Mouse (Mus musculus) neutrophil, adult 5-6 weeks (primary cell): ENCODE data around the gene Kalrn. TPM values are rescaled to one million over a fixed set of nuclear protein-coding genes. Genes with fewer than 3 reads are reported as not detected.

ENCODE experiments used
- ATAC-seq: fragments of 151-379, 151-347 bp; 2 replicates; pipeline ENCODE4 v1.8.0; 2017; ENCODE audit warnings: mild to moderate bottlenecking, moderate TSS enrichment; ENCODE audit not compliant: insufficient number of reproducible peaks, poor library complexity, low FRiP score, severe bottlenecking; ENCODE audit errors: extremely low read depth
- total RNA-seq: library from RNA; stranded (forward); fragments of 200-1000 nt; gene quantifications from 2 replicates; pipeline ENCODE4 v1.2.3, GENCODE M21; 2017

Kalrn gene
- total RNA-seq, 1 experiment from 2014 or later: 6.1 TPM

DNA sequence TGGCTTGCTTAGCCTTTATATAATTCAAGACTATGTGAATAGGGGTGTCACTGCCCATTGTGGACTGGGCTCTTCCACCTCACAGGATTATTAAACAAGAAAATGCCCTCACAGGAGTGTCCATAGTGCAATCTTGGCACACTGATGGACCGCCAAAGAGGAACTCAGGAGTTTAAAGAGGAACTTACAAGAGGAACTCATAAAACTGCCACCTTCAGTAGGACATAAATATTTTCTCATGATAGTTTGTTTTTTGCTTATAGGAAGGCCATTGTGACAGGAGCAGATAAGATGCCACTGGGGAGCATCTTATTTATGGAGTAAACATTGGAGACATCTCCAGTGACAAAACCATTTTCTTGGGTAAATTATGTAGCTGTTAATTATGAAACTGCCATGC, 618.5 kb downstream of the Kalrn start:
- peak; percentile 59 for ATAC-seq

DNA sequence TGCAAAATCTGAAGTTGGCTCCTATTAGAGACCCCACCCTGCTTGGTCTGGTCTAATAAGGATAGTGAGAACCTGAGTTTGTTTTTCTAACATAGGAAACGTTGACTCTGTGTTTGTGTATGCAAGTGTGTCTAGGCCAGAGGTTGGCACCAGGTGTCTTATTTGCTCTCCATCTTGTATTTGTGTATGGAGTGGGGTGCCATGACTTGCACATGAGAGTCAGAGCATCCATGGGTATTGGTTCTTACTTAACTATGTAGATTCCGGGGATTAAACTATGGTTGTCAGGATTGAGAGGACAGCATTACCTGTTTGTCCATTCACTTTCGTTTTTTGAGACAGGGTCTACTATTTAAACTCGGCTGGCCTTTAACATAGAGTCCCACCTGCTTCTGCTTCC, 620.3 kb downstream of the Kalrn start:
- ATAC-seq: no peak

DNA sequence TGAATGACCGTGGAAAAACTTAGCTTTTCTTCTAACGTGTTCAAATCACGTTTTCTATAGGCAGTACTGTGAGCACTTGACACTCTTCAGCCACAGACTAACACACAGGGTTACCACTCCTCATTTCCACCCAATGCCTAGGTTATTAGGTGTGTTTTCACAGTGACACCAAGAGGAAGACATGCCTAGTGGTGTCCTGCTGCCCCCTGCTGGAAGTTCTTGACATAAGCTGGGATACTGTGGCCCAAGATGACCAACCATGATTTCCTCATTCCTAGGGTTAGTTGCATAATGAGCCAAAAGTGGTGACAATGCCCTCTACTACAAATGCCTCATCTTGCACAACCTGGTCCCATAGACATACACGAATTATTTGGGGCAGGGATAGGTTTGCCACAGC, 622.5 kb downstream of the Kalrn start:
- peak; percentile 92 for ATAC-seq

DNA sequence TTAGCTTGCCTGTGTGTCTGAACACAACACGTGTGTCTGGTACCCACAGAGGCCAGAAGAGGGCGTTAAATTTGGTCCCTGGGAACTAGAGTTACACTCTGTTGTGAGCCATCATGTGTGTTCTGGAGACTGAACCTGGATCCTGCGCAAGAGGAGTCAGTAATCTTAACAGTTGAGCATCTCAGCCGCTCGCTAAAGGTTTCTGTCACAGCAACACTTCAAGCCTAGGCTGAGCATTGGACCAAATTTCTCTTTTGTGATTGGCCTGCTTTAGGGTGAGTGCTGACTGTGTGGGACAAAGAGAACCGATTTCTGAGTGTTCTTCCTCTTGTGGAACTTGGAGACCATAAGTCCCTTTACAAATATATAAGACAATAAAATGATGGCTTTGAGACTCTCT, 622.9 kb downstream of the Kalrn start:
- ATAC-seq: no peak

DNA sequence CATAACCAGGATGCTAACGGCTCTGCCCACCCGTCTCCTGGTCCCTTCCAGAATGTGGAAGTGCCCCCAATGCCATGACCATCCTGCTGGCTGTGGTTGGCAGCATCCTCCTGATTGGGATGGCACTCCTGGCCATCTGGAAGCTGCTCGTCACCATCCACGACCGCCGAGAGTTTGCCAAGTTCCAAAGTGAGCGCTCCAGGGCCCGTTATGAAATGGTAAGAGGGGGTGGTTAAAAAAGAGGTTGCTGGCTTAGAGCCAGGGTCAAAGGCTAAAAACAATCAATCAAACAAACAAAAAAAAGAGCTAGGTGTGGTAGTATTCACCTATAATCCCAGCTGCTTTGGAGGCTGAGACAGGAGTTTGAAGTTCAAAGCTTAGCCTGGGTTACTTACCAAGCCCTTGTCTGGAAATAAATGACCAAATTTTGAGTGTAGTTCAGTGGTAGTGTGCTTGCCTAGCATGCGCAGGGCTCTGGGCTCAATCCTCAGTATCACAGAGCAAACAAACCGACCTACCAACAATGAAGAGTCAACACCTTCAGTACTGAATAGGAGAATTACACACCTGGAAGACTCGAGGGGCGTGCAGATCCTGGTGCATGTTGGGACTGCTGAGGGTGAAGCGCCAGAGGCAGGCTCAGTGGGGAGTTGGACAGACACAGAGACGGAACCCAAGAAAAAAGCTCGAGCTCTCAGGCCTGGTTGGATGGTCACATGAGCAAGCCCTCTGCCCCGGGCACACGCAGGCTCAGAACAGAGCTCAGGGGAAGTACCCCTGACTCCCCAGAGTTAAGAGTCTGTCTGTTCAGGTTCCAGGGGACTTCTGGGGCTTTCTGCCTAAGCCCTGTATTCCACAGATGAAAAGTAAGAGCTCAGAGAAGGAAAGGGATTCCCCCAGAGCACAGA, 625.4 kb downstream of the Kalrn start:
- no peak for ATAC-seq

DNA sequence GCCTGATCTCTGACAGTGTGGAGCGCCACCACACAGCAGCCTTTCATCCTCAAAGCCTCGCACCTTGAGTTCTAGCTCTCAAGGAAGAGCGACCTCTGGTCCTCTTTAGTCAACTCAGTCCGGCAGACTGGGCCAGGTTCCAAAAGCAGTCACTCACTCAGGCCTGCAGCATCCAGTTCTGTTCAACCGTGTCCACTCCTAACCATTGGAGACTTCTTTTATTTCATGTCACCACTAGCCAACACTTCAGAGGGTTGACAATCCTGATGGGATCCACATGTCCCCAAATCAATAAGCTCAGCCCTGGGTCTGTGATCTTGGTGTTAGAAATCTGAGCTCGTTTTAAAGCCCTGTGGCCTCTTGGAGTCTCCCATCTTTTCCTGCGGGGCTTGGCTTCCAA, 627.3 kb downstream of the Kalrn start:
- no peak for ATAC-seq

DNA sequence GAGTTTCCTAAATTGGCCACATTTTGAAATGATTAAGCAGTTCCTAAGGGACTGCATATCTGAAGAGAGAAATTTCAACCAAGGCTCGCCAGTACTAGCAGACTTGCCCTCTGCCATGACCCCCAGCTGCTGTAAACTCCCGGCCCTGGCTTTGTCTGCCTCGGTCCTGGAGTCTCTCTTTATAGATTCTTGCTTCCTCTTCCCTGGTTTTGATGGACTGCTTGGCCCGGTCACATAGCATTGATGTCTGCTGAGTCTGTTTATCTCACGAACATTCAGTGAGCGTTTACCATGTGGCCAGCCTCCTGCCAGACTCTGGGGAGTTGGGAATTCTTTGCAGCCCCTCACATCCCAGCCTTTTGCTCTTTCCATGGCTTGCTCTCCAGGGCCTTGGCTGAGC, 628.6 kb downstream of the Kalrn start:
- no peak for ATAC-seq

DNA sequence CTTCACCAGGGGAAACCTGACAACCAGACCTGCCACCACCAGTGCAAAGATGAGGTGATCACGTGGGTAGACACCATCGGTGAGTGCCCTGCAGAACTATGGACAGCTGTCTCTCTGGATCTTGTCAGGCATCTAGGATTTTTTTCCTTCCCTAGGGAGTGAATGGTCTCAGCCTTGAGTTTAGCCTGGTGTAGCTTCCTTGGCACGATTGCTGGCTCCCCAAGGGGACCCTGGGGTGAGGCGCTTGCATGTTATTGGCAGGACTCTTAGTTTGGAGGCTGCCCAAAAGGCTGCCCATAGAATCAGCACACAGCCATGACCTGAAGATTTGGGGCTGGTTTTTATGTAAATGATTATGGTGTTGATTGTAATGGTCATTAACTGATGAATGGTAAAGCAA, 629.2 kb downstream of the Kalrn start:
- no peak for ATAC-seq

DNA sequence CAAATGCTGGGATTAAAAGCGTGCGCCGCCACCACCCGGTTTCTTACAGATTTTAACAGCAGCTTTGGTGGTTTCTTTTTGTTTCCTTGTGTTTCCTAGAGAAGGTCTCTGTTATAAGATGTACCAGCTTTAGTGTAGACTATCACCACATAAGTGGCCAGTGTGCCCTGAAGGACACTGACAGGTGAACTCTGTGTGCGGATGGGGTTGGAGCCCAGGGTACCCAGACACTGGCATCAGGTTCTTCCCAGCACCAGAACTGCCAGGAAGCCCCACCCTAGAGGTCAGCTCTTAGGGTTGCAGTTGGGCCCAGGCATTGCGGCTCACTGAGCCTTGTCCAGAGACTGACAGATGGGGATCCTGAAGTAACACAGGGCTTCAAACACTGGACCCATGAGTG, 629.9 kb downstream of the Kalrn start:
- ATAC-seq: no peak

DNA sequence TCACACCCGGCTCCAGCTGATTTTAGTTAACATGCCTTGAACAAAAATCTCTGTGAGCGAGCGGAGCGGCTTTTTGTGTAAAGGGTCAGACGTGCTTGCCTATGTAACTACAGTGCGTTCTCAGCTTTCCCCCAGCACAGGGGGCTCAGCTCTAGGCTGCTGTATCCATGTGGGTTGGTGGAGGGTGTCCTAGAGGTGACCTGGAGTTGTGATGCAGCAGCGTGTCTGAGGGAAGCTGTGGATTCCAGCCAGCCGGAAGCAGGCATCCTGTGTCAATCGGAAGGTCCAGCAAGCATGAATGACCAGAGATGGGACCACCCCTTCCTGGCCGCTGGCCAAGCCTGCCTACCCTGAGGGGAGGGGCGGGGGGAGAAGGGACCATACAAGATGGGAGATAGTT, 631.0 kb downstream of the Kalrn start:
- no peak for ATAC-seq

DNA sequence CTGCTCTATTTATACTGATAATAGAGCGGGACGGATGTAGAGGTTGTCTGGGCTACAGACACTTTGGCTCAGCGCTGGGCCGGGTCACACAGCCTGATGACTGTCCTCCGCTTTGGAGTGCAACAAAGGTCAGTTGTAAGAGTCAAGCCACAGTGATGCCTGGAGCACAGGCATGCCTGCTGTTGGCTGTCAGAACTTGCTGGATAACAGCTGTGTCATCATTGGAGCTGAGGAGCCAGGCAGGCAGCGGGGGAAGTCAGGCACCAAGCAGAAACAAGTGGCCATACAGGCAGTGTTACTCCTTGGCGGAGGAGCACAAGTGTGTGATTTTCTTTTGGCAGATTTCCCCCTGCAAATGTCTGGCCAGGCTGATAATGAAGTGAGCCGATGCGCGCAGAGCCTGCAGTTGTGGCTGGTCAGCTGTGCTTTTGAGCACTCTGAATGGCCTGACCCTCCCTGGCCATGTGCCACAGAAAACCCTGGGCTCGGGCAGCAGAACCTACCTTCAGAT, 632.0 kb downstream of the Kalrn start:
- no peak for ATAC-seq

DNA sequence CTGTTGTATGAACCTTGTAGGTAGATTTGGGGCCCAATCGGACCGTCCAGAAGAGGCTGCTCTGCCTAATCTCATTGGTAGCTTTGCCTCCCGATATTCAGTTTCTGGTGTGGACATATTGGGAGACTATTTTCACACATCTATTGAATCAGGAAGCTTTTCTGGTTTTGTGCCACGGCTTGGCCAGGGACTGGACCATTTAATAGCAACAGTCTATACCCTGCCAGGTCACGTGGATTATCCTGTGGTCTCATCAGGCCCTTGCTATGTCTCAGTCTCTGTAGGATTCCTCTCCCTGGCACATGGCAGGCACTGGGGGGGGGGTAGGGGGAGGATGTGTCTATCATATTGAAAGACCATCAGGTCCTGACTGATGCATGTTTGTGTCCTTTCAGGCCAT, 633.2 kb downstream of the Kalrn start:
- ATAC-seq: no peak

DNA sequence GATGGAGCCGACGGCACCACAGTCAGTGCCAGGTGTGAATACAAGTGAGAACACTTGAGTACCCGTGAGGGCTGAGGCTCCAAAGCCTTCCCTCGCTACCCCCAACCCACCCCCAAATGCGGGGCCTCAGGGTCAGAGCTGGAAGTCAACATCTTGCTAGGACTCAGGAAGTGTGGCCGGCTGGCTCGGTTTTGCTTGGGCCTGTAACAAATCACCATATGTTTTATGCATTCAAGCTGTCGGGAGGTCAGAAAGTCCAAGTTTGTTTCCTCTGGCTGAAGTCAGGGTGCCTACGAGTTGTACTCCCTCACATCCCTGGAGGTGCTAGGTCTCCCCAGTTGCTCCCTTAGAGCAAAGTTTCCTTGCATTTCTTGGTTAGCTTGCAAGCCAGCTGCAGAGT, 633.7 kb downstream of the Kalrn start:
- ATAC-seq: no peak

DNA sequence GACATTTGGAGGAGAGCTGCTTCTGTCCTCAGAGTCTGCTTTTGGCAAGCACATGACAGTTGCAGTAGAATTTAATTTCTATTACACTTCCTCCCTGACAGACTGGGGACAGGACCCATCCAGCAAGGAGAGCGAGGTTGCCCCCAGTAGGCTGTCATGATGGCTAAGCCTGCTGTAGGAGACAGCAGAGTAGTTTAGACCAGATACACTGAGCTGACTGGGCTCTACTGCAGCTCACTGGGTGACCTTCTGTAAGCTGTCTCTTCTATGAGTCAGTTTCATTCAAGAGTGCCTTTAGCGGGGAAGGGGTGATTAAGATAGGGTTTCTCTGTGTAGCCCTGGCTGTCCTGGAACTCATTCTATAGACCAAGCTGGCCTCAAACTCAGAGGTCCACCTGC, 634.2 kb downstream of the Kalrn start:
- ATAC-seq: no peak

DNA sequence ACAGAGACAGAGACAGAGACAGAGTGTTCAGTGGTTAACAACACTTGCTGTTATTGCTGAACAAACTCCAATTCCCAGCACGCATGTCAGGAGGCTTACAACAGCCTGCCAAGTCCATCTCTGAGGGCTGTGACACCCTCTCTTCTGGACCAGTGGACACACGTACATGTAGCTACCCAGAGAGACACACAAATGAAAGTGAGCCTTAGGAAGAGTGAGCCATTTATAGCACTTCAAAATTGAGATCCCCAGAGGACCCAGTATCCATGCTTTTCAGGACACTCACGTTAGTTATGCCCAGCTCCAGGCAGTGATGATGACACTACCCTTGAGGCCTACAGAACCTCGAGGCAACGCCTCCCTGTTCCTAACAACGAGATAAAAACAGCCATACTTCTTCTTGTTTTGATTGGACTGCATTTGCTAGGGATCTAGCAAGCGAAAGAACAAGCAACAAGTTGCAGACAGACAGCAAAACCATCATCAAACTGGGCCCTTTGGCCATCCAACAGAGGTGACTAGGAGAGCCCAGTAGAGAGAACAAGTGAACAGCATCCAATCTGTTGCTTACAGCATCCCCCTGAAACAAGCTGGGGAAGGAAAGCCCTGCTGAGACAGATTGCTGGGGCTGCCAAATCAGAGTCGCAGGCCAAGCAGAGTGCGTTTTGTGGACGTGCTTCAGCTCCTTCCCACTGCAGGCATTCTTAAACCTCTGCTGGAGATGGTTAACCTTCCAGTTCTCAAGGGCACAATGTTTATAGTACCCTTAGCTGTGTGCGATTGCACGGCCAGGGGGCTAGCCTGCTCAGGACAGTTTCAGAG, 634.8 kb downstream of the Kalrn start:
- ATAC-seq: no peak

DNA sequence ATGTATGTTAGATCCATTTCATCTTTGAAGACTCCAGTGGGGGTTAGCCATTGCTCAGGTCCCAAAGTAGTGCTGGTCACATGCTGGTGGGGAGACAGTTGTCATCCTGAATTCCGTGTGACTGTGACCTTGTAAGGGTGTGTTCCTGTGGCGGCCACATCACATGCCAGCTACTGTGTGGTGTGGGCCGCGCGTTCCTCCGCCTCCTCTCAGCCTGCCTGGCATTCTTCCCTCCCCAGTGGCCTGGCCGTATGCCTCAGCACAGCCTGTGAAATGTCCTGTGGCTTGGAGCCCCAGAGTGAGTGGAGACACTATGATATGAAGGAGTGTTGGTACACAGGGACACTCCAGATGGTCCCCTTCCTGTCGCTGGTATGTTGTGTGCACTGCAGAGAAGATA, 635.8 kb downstream of the Kalrn start:
- no peak for ATAC-seq

DNA sequence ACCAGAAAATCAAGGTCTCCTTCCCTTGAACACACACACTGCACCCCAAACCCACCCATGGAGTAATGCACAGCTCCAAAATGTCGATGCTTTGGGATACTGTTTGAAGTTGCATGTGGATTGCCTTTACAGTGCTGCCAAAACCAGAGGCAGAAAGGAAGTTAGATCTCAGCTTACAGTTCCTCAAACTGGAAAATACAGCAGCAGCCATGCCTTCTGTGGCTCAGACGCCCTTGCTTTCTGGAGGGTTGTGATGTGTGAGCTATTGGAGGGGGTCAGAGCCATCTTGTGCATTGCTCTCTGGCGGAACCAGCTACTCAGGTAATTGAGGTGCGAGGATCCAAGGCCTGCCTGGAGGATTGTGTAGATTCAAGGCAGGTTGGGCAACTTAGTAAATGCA, 636.4 kb downstream of the Kalrn start:
- ATAC-seq: no peak

DNA sequence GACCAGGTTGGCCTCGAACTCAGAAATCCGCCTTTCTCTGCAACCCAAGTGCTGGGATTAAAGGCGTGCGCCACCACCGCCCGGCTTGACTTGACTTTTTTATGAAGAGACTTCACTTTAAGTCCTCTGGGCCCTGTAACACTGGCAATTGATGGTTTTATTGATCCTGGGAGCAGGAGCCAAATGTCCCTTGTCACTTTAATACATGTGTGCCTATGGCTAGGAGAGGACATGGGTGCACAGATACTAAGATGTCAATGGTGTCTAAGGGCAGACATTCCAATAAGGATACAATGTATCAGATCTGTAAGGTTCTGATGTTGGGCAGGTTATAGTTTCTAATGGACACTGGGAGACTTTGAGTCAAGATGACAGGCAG, 637.9 kb downstream of the Kalrn start:
- ATAC-seq: no peak

DNA sequence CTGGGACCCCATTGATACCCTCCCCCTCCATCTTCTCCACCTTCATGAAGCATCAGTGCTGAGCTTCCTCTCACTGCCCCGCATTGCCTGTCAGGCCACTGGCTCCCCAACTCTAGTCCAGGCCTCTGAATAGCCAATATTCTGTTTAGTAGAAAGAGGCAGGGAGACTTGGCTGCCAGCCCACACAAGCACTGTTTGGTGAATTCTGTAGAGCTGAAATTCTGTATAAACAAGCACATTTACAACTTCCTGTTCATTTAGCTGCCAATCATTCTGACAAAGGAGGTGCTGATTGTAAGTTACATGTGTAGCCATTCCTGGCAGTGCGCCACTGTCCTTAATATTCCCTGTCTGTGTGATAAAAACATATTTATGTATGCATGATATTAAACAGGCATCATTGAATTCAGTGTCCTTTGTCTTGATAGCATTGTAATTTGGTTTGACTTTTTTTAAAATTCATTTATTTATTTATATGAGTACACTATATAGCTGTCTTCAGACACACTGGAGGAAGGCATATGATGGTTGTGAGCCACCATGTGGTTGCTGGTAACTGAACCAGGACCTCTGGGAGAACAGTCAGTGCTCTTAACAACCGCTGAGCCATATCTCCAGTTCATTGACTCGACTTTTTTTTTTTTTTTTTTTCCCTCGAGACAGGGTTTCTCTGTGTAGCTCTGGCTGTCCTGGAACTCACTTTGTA, 638.5 kb downstream of the Kalrn start:
- ATAC-seq: no peak
